12 mouse cellular contexts compared by ENCODE assay signal in genomic region chr16:37715173-37715572, GRCm38 (mm10).
DNase-seq lines count a peak whose midpoint lies in the region; ATAC-seq and TF ChIP-seq lines count a peak whose summit lies in the region.
"Had no signal": no experiment of that assay in that cellular context is flagged by ENCODE, and none has a peak within 500 bp of the region (broad histone marks: within the 10 kb centered on the region; RNA-seq: fewer than 3 reads in every experiment).

No protein-coding gene starts in this region.

- no peak for TF ChIP-seq CTCF in midbrain, postnatal 0 days (IDR thresholded peaks at IDR 0.05)

- no peaks in the 10 kb centered on the region for H3K27me3 ChIP-seq in limb, embryonic 14.5 days (ENCODE audit: control insufficient read depth, insufficient read depth, low read length)
- no peaks in the 10 kb centered on the region for H3K27me3 ChIP-seq in limb, embryonic 10.5 days (ENCODE audit: low read depth, poor library complexity, severe bottlenecking)
- no peaks in the 10 kb centered on the region for H3K27me3 ChIP-seq in embryonic facial prominence, embryonic 13.5 days
- H3K27me3 ChIP-seq in midbrain, postnatal 0 days (ENCODE audit: insufficient read depth, low read length), result no peaks in the 10 kb centered on the region
- H3K27me3 ChIP-seq: liver, embryonic 15.5 days had no signal

- no peak overlapping the region for H3K9ac ChIP-seq in limb, embryonic 14.5 days (ENCODE audit: low read depth, low read length, severe bottlenecking)
- H3K9ac ChIP-seq in embryonic facial prominence, embryonic 13.5 days, result 0 out of 2 replicates have a peak overlapping the region, but pooled peaks have one; percentile 11
- H3K9ac ChIP-seq in midbrain, postnatal 0 days (replicated peaks; ENCODE audit: low read length, poor library complexity, severe bottlenecking), result no peak overlapping the region
- H3K9ac ChIP-seq: liver, embryonic 15.5 days had no signal

- H3K36me3 ChIP-seq in limb, embryonic 14.5 days (ENCODE audit: control insufficient read depth, insufficient read depth, low read length), result no peaks in the 10 kb centered on the region
- H3K36me3 ChIP-seq in limb, embryonic 10.5 days, result no peaks in the 10 kb centered on the region
- H3K36me3 ChIP-seq in embryonic facial prominence, embryonic 13.5 days, result no peaks in the 10 kb centered on the region
- H3K36me3 ChIP-seq in midbrain, postnatal 0 days (ENCODE audit: insufficient read depth, low read length), result no peaks in the 10 kb centered on the region
- H3K36me3 ChIP-seq: heart, embryonic 10.5 days; liver, embryonic 15.5 days had no signal

- H3K4me1 ChIP-seq in limb, embryonic 14.5 days (ENCODE audit: control insufficient read depth, insufficient read depth, low read length), result peaks cover 3% of the 10 kb centered on the region; the same call in 1 of the 2 replicates
- no peaks in the 10 kb centered on the region; the same call in 1 of the 2 replicates for H3K4me1 ChIP-seq in limb, embryonic 10.5 days
- peaks cover 26% of the 10 kb centered on the region for H3K4me1 ChIP-seq in embryonic facial prominence, embryonic 13.5 days
- peaks cover 4% of the 10 kb centered on the region; the same call in 1 of the 2 replicates for H3K4me1 ChIP-seq in midbrain, postnatal 0 days (ENCODE audit: insufficient read depth, low read length)
- H3K4me1 ChIP-seq: liver, embryonic 15.5 days had no signal

- WGBS in limb, embryonic 14.5 days, result 57% methylated on average over 7 of the region's 7 CpGs
- WGBS in limb, embryonic 10.5 days, result 73% methylated on average over 7 of the region's 7 CpGs
- WGBS in embryonic facial prominence, embryonic 13.5 days, result 16% methylated on average over 7 of the region's 7 CpGs
- 11% methylated on average over 7 of the region's 7 CpGs for WGBS in midbrain, postnatal 0 days

- no peak overlapping the region for H3K27ac ChIP-seq in limb, embryonic 14.5 days (replicated peaks; ENCODE audit: low read depth, low read length)
- H3K27ac ChIP-seq in limb, embryonic 10.5 days, result no peak overlapping the region
- peak overlapping the region; percentile 82 for H3K27ac ChIP-seq in embryonic facial prominence, embryonic 13.5 days
- H3K27ac ChIP-seq in midbrain, postnatal 0 days (ENCODE audit: low read depth, low read length), result 0 out of 2 replicates have a peak overlapping the region, but pooled peaks have one; percentile 34
- H3K27ac ChIP-seq: heart, embryonic 10.5 days; liver, embryonic 15.5 days had no signal

- peak; percentile 64 for DNase-seq in heart, adult 11 months
- DNase-seq in heart, postnatal 25 days (ENCODE audit: low spot score), result no peak
- peak; percentile 17 for DNase-seq in limb, embryonic 14.5 days (ENCODE audit: low spot score)
- no peak for DNase-seq in limb, embryonic 10.5 days (ENCODE audit: low spot score)
- peak; percentile 45 for DNase-seq in midbrain, postnatal 0 days (ENCODE audit: low spot score)
- DNase-seq in right cerebral cortex, postnatal 14 days, result no peak
- DNase-seq: cerebellum, postnatal 36 days; kidney, postnatal 36 days had no signal

- intact Hi-C loops in heart, postnatal 25 days (cut with DNase I), result no loop called here

- no peaks in the 10 kb centered on the region for H3K9me3 ChIP-seq in limb, embryonic 14.5 days (ENCODE audit: control insufficient read depth, low read length)
- no peaks in the 10 kb centered on the region for H3K9me3 ChIP-seq in limb, embryonic 10.5 days (replicated peaks)
- H3K9me3 ChIP-seq in embryonic facial prominence, embryonic 13.5 days, result no peaks in the 10 kb centered on the region
- H3K9me3 ChIP-seq in midbrain, postnatal 0 days (ENCODE audit: low read length), result no peaks in the 10 kb centered on the region
- H3K9me3 ChIP-seq: heart, embryonic 10.5 days; liver, embryonic 15.5 days had no signal

- no peak overlapping the region for H3K4me2 ChIP-seq in limb, embryonic 14.5 days (replicated peaks; ENCODE audit: low read depth, low read length, severe bottlenecking)
- no peak overlapping the region for H3K4me2 ChIP-seq in embryonic facial prominence, embryonic 13.5 days
- H3K4me2 ChIP-seq in midbrain, postnatal 0 days (ENCODE audit: low read depth, low read length, poor library complexity, severe bottlenecking), result no peak overlapping the region
- H3K4me2 ChIP-seq: liver, embryonic 15.5 days had no signal

- TF ChIP-seq POLR2A in limb, embryonic 14.5 days (IDR thresholded peaks at IDR 0.05; ENCODE audit: borderline replicate concordance, extremely low read depth, insufficient read depth, insufficient read length), result no peak

- H3K4me3 ChIP-seq in limb, embryonic 14.5 days (replicated peaks; ENCODE audit: low read length), result no peak overlapping the region
- no peak overlapping the region for H3K4me3 ChIP-seq in limb, embryonic 10.5 days
- H3K4me3 ChIP-seq in embryonic facial prominence, embryonic 13.5 days, result no peak overlapping the region
- no peak overlapping the region for H3K4me3 ChIP-seq in midbrain, postnatal 0 days (ENCODE audit: low read depth, low read length)
- H3K4me3 ChIP-seq: heart, embryonic 10.5 days; liver, embryonic 15.5 days had no signal

- no peak for ATAC-seq in limb, embryonic 14.5 days (ENCODE audit: low FRiP score, low read depth)
- ATAC-seq in embryonic facial prominence, embryonic 13.5 days (ENCODE audit: insufficient number of reproducible peaks, insufficient read depth, low FRiP score, low TSS enrichment, low read depth), result no peak
- no peak for ATAC-seq in midbrain, postnatal 0 days (ENCODE audit: low FRiP score)
- no peak for ATAC-seq in cerebellum, adult (ENCODE audit: insufficient number of reproducible peaks, low FRiP score, low TSS enrichment)

Comparison
In these comparisons a context has a peak if more than half of its experiments do, and no peak if none do; other contexts are left out.
1. DNase-seq: peak in heart, adult 11 months (single experiment), limb, embryonic 14.5 days (single experiment) and midbrain, postnatal 0 days (single experiment); none in heart, postnatal 25 days (single experiment), limb, embryonic 10.5 days (single experiment) and right cerebral cortex, postnatal 14 days (single experiment).
2. H3K27ac ChIP-seq: peak in embryonic facial prominence, embryonic 13.5 days (single experiment) and midbrain, postnatal 0 days (single experiment); none in limb, embryonic 14.5 days (single experiment) and limb, embryonic 10.5 days (single experiment).